Mouse (Mus musculus) hindlimb bud, embryonic 11.5 days (tissue): Measurements from ENCODE around the gene Ppp1r27.
"Not testable (repeated sequence)": the region's sequence is repeated elsewhere in the genome, so short reads cannot be mapped to it uniquely, and the experiment has no call there.

ENCODE experiments used
- DNase-seq: peaks from one replicate; pipeline ENCODE4 v3.0.0-alpha.2; 2012; ENCODE audit warnings: low read depth, low spot score; ENCODE audit errors: extremely low spot score

Gene Ppp1r27

DNA sequence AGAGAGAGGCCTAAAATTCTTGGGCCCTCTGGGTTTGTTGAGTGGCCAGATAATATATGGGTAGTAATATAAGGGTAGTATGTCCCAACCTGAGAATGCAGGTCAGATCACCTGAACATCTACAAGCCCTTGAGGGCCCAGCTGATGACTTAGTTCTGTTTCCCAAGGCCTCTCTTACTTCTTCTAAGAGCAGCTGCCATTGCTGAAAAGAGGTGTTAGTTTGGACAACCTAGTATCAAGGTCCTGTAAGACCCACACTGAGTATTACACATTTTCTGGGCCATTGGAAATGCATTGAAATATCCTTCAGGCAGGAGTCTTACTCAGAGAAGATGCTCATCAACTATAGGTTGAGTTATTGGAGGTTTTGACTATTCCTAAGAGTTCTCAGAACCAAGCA is 25.0 kb upstream of the Ppp1r27 start:
- DNase-seq = no peak

DNA sequence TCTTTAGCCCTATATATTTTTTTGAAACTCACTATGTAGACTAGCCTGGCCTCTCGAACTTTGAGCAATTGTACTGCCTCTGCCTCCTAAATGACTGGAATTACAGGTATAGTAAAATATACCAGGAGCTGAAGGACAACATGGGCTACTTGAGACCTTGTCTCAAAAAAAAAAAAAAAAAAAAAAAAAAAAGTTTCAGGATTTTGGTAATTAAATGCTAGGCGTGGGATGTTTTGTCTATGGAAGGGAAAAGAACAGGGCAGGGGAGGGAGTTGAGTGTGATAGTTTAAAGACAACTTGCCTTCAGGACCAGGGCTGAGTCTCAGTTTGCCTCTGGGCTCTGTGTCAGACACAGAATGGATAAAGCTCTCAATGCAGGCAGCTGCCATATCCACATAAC is 24.1 kb upstream of the Ppp1r27 start:
- DNase-seq = no peak

- DNase-seq = no peak
Observed at GRCm38 (mm10) chr11:120574278-120574600, 23.3 kb upstream of the Ppp1r27 start.

DNA sequence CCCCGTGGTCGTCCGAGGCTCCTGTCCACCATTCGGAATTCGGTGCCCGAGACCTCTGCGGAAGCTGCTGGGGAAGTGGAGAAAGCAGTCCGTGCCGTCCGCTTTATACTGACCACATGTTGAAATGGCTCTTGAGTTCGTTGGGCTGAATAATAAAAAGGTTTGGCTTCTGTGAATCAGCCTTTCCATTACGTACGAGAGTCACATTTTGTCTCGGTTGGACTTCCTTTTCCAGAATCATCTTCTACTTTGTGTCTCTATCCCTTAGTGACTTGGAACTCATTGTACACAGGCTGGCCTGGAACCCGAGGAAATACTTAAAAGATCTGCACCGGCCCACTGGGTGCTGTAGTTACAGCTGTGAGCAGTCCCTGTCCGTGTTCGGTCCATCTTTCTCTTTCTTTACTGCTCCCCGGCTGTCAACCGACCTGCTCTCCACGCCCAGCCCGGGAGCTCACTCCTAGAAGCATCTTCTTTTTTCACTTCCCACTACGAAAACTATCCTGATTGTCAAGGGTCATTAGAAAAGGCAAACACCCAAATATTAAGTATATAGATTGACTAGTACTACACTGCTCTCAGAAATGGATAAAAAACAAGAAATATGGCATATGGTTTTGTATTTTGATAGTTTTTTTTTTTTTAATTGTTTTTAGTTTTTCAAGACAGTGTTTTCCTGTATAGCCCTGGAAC is 22.8 kb upstream of the Ppp1r27 start:
- no peak for DNase-seq

DNA sequence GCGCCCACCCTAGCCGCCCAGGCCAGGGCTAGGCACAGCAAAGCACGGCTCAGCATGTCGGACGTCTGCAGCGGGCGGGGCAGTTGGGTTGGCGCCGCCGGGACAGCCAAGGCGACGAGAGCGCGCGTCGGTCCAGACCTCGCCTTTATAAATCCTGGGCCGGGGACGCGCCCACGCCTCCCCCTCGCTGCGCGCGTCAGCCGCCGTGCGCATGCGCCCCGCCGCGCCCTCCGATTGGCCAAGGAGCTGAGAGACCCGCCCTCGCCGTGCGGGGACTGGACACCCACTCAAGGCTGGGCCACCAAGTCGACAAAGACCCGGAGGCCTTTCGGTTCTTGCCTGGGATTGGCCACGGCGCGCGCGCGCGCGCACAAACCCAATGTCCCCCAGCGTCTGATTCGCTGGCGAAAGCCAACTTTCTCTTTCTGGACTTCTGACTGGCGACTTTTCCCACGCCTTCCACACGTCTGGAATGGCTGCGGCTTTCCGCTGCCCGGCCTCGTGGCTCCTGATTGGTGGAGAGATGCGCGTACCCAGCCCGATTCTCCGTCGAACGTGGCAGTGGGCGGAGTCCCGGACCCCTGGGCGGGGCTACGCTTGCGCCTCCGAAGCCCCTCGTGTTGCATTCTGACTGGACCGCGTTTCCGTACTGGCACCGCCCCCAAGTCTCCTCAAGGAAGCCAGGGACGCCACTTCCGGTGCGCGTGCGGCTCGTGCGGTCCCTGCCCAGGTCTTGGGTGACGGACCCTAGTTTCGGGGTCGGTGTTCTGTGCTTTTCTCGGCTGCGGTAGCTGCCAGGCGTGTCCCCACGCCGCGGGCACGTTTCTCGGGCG is 22.0 kb upstream of the Ppp1r27 start, which contains the start of gene P4hb:
TSS of gene P4hb (minus strand) at position 502 of the 833 bp plus-strand sequence.
- DNase-seq = peak; percentile 99

GRCm38 (mm10) chr11:120572417-120572751 is 21.5 kb upstream of the Ppp1r27 start:
- DNase-seq = no peak

DNA sequence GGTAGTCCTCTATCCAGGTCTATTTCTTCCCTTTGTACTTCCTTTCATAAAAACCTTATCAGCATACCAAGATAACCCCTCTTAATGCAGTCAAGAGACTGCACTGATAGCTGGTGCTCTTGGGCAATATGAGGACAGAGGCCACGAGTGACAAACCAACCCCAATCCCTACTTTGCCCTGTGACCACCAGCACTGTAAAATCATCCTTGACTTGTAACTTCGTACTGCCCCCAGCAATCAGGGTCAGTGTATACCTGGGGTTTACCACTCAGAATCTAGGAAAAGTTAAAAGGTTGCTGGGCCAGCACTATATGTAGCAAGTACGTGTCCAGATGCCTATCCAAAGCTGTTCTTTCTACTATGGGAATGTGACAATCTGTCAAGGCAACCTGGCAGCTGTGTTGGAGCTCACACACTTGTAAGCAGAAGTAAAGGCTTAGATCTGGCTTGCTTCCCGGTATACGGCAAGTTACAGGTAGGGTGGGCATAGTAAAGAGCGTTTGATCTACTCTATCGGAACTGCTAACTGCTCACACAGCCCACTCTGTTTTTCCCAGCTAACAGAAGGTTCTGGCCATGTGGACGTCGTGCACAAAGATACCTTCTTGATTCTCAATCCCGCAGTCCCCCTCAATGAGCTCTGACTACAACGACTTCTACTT is 21.0 kb upstream of the Ppp1r27 start:
- DNase-seq = no peak

DNA sequence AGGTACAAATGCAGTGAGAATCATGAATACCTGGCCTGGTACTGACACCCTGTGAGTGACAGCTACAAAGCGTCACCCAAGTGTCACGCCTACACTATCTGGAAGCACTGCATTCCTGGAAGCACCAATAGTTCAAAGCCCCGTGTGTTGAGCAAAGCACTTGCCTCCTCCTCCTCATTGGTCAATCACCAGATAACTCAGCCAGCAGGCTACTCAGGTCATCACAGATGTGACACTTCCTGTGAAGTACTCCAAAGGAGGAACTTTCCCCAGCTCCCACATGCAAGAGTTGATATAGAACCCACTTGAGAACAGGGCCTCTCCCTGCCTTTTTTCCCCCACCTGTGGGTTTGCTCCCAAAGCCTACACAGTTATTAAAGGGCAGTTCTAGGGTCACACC is 20.2 kb upstream of the Ppp1r27 start:
- no peak for DNase-seq

DNA sequence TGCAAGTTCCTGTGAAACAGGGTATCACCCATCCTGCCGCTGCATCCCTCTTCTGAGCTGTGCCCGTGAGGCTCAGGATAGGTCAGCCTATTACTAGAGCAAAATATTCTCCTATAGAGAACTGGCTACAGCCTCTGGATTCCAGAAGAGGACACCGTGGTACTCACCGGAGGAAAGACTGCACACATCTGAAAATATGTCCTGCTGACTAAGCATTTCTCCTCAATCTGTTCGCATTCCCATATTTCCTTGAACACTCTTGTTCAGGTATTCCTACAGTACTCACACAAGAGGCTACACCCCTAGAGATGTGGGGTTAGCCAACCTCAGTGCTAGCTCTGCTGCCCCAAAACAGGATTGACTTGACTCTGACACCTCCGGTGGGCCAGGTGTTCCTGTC is 17.4 kb upstream of the Ppp1r27 start:
- DNase-seq = no peak

DNA sequence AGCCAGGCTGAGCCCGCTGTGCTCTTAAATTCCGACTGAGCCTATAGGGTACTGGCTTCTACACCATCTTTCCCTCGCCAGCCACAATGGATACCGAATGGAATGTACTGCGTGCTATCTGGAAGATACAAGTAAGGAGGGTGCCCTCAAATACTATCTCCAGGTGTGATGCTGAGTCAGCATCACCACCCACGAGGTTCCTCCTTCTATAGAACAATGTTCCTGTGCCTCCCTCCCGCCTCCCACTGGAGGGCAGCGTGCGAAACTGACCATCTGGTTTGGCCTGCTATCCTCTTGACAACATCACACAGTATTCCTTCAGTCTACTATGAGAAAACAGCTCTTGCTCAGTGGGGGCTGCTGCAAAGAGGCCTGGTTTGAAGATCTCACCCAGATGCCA is 14.2 kb upstream of the Ppp1r27 start:
- DNase-seq = no peak

- no peak for DNase-seq
Observed at GRCm38 (mm10) chr11:120562949-120563348, 12.0 kb upstream of the Ppp1r27 start.

DNA sequence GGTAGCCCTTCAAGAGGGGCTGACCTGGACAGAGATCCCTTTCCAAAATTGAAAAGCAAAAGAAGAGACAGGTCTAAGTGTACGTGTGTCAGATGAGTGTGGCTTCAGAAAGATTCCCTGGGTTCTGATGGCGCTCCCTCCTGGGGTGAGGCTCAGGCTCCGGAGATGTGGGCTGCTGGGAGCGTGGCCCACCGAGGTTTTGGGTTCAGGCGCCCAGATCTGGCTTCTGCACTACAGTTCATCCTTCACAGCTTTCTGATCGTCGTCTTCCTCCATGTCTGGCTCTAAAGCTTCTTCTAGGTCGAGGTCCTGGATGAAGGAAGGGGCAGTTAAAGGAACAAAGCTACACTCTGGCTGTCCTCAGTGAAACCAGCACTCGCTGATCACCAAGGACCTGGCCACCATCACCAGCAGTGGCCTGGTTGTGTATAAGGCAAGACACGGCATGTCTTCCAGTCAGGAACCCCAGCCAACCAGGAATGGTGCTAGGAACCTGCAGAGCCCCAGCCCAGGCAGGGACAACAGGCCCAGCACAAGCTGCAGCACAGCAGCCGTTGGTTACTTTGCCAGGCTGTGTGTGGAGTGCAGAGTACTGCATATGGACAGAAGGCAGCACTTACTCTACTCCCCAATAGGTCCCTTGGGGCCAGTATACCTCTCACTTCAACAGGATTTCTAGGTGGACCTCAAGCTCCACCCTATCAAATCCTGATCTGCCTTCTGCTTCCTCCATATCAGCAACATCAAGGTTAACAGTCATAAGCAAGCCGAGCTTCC is 10.2 kb upstream of the Ppp1r27 start:
- DNase-seq = no peak

- not testable (repeated sequence) for DNase-seq
Observed at GRCm38 (mm10) chr11:120558843-120559242, 7.9 kb upstream of the Ppp1r27 start.

DNA sequence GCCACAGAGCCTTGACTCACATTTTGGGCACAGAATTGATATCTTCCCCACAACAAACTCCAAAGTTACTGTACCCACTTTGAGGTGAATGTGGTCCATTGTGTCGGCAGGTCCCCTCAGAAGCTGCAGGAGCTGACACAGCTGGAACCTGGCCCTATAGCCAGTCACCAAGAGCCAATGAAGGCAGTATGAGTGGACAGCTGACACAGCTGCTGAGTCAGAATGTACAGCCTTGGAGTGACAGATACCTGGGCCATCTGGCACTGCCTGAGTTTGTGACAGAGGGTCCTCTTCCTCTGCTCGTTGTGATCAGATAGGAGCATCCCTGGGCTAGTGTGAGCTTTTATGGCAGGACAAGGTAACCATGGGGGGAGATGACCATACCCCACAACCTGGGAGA is 4.3 kb upstream of the Ppp1r27 start:
- DNase-seq = no peak

DNA sequence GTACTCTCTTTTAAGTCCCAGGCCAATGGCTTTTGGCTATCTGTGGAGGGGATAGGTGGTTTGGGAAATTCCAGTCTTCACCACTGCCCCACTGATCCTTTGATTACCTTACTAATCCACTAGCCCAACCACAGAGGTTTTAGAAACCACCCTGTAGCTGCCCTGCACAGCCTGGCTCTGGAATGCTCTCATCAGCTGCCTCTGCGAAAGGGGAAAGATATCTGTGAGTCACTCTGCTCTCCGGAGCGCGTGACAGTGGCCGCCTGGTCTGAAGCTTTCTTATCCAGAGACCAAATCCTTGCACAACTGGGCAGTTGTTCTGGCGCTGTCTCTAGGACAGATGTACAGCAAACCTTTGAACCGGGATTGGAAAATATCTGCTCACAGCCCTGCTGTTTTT is 3.9 kb upstream of the Ppp1r27 start:
- no peak for DNase-seq

GRCm38 (mm10) chr11:120552736-120553135 is 1.8 kb upstream of the Ppp1r27 start:
- no peak for DNase-seq

DNA sequence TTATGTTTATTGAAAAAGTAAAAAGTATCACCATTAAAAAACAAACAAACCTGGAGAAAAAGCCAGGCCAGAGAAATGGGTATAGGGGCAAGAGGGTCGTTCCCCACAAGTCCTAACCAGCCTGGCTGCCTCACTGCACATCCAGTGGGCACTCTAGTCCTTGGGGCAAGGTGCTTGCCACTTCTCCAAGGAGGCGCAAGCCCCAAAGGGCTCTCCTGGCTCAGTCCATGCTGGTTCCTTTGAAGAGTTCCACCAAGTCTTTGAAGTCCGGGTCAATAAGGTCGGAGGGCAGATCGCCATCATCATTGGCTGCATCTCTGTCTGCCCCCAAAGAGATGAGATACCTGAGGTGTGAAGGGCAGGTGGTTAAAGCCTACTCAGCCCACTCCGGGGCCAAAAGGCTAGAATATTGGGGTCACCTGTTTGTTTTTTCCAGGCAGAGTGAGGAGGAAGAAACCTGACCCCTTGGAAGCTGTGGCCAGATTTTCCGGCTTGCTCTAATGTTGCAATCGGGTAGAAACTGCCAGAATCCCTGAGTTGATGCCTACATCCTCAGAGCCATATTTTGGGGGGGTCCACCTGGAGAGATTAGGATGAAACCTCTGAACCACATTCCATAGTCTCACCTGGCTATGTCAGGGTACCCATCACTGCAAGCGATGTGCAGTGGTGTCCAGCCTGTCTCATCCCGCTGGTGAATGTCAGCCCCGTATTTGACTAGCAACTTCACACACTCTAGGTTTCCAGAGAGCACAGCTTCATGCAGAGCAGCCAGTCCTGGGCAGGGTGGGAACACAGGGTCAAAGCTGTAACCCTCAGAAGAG is 734 bp downstream of the Ppp1r27 start:
- DNase-seq = no peak

GRCm38 (mm10) chr11:120549168-120549945 is 1.6 kb downstream of the Ppp1r27 start, which contains the start of gene Mcrip1:
Gene Mcrip1, minus strand, starts transcription at chr11:120549727.
- no peak for DNase-seq

- no peak for DNase-seq
Observed at GRCm38 (mm10) chr11:120548786-120549167, 2.2 kb downstream of the Ppp1r27 start.

DNA sequence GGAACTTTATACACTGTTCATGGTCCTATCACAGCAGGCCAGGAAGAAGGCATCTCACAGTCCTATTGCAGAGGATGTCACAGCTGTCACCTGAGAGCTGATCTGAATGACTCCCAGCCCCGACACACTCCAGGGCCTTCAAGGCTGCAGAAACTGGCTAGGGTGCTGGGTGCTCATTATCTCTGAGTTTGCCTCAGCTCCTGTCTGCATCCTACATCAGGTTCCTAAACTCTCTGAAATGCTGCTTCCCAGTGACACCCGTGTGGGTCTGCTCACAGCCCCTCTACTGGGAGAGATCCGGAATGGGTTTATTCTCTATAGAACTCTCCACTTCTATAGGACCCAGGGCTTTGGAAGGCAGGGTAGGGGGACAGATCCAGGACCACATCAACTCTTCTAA is 2.7 kb downstream of the Ppp1r27 start:
- no peak for DNase-seq
